Mouse (Mus musculus) intestine, embryonic 14.5 days (tissue): ENCODE data around the gene Olfr1046. TPM values are rescaled to one million over a fixed set of nuclear protein-coding genes. Genes with fewer than 3 reads are reported as not detected.
"Not testable (repeated sequence)": the region's sequence is repeated elsewhere in the genome, so short reads cannot be mapped to it uniquely, and the experiment has no call there.

Source experiments
- ATAC-seq: fragments of 200-750 bp; cut with Nextera tagmentation; replicated peaks from 2 replicates; pipeline ENCODE4 v1.8.0; 2017; ENCODE audit warnings: low read depth, moderate number of reproducible peaks, moderate TSS enrichment, moderate library complexity; ENCODE audit not compliant: low FRiP score, low TSS enrichment
- DNase-seq: peaks from one replicate; pipeline ENCODE4 v3.0.0-alpha.2; 2018; ENCODE audit warnings: low spot score
- H3K27ac ChIP-seq: fragments of 300-500 bp; sonication (generic); 2 replicates; pipeline ENCODE4 v1.5.1; 2014; ENCODE audit warnings: low read depth, mild to moderate bottlenecking, control low read depth
- H3K27me3 ChIP-seq: fragments of 300-500 bp; sonication (generic); replicated peaks from 2 replicates; pipeline ENCODE4 v1.6.1; 2014; ENCODE audit warnings: low read length, control low read depth; ENCODE audit not compliant: control insufficient read depth, insufficient read depth
- H3K36me3 ChIP-seq: fragments of 300-500 bp; sonication (generic); 2 replicates; pipeline ENCODE4 v1.6.1; 2014; ENCODE audit warnings: low read length, control low read depth; ENCODE audit not compliant: control insufficient read depth, insufficient read depth
- H3K4me1 ChIP-seq: fragments of 300-500 bp; sonication (generic); replicated peaks from 2 replicates; pipeline ENCODE4 v1.6.1; 2014; ENCODE audit warnings: low read length, control low read depth, mixed read lengths; ENCODE audit not compliant: control insufficient read depth, insufficient read depth
- H3K4me2 ChIP-seq: fragments of 300-500 bp; sonication (generic); 2 replicates; pipeline ENCODE4 v1.6.1; 2014; ENCODE audit warnings: low read length
- H3K4me3 ChIP-seq: fragments of 300-500 bp; sonication (generic); 2 replicates; pipeline ENCODE4 v1.5.1; 2014; ENCODE audit warnings: low read depth, low read length, control low read depth, mixed read lengths
- H3K9ac ChIP-seq: fragments of 300-500 bp; sonication (generic); 2 replicates; pipeline ENCODE4 v1.6.1; 2014; ENCODE audit warnings: mild to moderate bottlenecking, low read length
- H3K9me3 ChIP-seq: fragments of 300-500 bp; sonication (generic); 2 replicates; pipeline ENCODE4 v1.6.1; 2016; ENCODE audit warnings: low read length, control low read depth; ENCODE audit not compliant: control insufficient read depth
- WGBS: fragments of 180-500 bp; shearing (Covaris S2); extraction: QIAGEN DNeasy Blood & Tissue Kit; methylation state at CpG from one replicate; pipeline ENCODE4 v1.1.7; 2014; 5-methylcytosine and 5-hydroxymethylcytosine counted together
- polyA plus RNA-seq: library from polyadenylated mRNA; unstranded; fragments of >200 nt; fragmentation: Nextera tagmentation; extraction: Ambion mirVana; gene quantifications from 2 replicates; pipeline ENCODE4 v1.2.1, GENCODE M21; 2014

Olfr1046 gene
- not detected in 2 replicates for polyA plus RNA-seq

- Histone ChIP-seq H3K36me3 (no peaks in the 10 kb centered on the region), H3K9ac (no peak within 1 kb of the TSS), H3K9me3 (no peaks in the 10 kb centered on the region), H3K4me2 (no peak within 1 kb of the TSS), H3K27ac (no peak within 1 kb of the TSS), H3K4me3 (no peak within 1 kb of the TSS), H3K4me1 (no peaks in the 10 kb centered on the region), H3K27me3 (no peaks in the 10 kb centered on the region)
- WGBS: 70% methylated on average over 2 of the region's 2 CpGs
- ATAC-seq (no peak), DNase-seq (no peak)
These were observed at the start of gene Olfr1046 for GRCm38 (mm10) chr2:86219214-86219613. Gene Olfr1046, minus strand, starts transcription at chr2:86219314.

DNA sequence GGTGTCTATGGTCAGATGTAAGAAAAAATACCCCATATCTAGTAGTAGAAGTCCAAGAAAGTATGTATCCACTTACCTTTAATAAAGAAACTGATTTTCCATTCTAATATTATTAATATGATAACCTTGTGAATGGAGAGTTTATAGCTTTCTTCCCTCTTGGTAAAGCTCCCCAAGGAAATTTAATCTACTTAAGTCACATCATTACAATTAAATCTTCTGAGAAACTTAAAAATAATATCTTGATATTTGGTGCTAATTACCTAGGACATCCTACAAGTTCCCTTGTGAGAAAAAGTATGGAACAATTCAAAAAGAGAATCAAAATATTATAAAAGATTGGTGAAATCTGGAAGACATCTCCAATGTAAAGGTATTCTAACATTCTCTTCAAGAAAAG, 39.1 kb upstream of the Olfr1046 start, which contains the start of gene Olfr1049:
Olfr1049 (minus strand) TSS at position 101 of the 400 bp plus-strand sequence.
- not testable (repeated sequence) for H3K9me3 ChIP-seq, H3K27me3 ChIP-seq, H3K36me3 ChIP-seq, H3K9ac ChIP-seq, H3K27ac ChIP-seq, ATAC-seq, H3K4me1 ChIP-seq, DNase-seq, H3K4me3 ChIP-seq, H3K4me2 ChIP-seq

GRCm38 (mm10) chr2:86240189-86240588, 21.1 kb upstream of the Olfr1046 start, which contains the start of gene Olfr1048:
Gene Olfr1048, minus strand, starts transcription at chr2:86240289.
- no peak for ATAC-seq
- Histone ChIP-seq H3K27ac (no peak within 1 kb of the TSS), H3K36me3 (no peaks in the 10 kb centered on the region)

DNA sequence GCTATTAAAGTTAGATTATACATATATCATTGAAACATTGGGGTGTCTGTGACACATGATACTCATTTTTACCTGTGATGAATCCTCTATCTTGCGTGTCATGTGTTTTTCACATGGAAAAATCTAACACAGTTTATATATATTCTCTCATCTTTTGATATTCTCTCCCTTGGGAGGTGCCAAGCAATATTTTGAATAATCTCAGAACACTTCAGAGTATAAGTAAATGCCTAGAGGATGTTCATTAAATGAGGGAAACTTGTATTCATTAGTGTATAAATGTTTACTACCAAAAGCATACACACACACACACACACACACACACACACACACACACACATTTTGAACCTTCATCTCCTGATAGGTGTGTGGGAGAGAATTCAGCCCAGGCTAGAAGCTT, 12.2 kb upstream of the Olfr1046 start, which contains the start of gene Olfr1047:
Olfr1047 (minus strand) TSS at position 101 of the 400 bp plus-strand sequence.
- 91% methylated on average over 1 of the region's 1 CpGs for WGBS
- Histone ChIP-seq H3K4me3 (no peak within 1 kb of the TSS), H3K27me3 (no peaks in the 10 kb centered on the region), H3K36me3 (no peaks in the 10 kb centered on the region), H3K9ac (no peak within 1 kb of the TSS), H3K4me1 (no peaks in the 10 kb centered on the region), H3K4me2 (no peak within 1 kb of the TSS), H3K27ac (no peak within 1 kb of the TSS), H3K9me3 (no peaks in the 10 kb centered on the region)
- DNase-seq (no peak), ATAC-seq (no peak)

More at GRCm38 (mm10) chr2:86240189-86240588, 21.1 kb upstream of the Olfr1046 start, which contains the start of gene Olfr1048:
- H3K4me3 ChIP-seq: no peak within 1 kb of the TSS
- no peaks in the 10 kb centered on the region for H3K4me1 ChIP-seq
- H3K4me2 ChIP-seq: no peak within 1 kb of the TSS
- no peak for DNase-seq
- no peaks in the 10 kb centered on the region for H3K27me3 ChIP-seq
- H3K9ac ChIP-seq: no peak within 1 kb of the TSS
- H3K9me3 ChIP-seq: no peaks in the 10 kb centered on the region

DNA sequence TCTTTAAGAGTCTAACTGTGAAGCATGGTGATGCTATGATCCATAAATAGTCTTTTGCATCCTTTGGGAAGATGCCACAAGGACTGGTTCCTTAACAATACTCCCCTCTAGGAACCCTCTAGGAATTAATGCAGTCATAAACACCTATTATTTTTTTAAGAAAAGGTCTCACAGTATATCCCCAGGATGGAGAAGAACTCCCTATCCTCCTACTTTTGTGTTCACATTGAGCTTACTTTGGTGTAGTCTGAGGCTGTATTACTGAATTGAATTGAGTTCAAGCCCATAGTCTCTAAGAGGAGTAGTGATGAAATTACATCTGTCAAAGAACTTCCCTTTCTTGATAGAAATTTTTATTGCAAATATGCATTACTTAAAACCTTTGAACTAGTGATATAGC, 16.2 kb downstream of the Olfr1046 start, which contains the start of gene Olfr1045:
Olfr1045 (minus strand) TSS at position 101 of the 400 bp plus-strand sequence.
- no peak within 1 kb of the TSS for H3K4me2 ChIP-seq
- H3K36me3 ChIP-seq: no peaks in the 10 kb centered on the region
- no peaks in the 10 kb centered on the region for H3K9me3 ChIP-seq
- DNase-seq: no peak
- H3K27me3 ChIP-seq: no peaks in the 10 kb centered on the region
- H3K4me1 ChIP-seq: no peaks in the 10 kb centered on the region
- H3K27ac ChIP-seq: no peak within 1 kb of the TSS
- ATAC-seq: no peak
- H3K9ac ChIP-seq: no peak within 1 kb of the TSS
- no peak within 1 kb of the TSS for H3K4me3 ChIP-seq

- H3K4me1 ChIP-seq: no peaks in the 10 kb centered on the region
- 53% methylated on average over 1 of the region's 1 CpGs for WGBS
- H3K36me3 ChIP-seq: no peaks in the 10 kb centered on the region
- H3K27ac ChIP-seq: no peak overlapping the region
- no peak overlapping the region for H3K4me3 ChIP-seq
- H3K27me3 ChIP-seq: no peaks in the 10 kb centered on the region
- no peak overlapping the region for H3K4me2 ChIP-seq
- DNase-seq (no peak), ATAC-seq (no peak)
- H3K9me3 ChIP-seq: no peaks in the 10 kb centered on the region
- no peak overlapping the region for H3K9ac ChIP-seq
These were observed 23.3 kb downstream of the Olfr1046 start for GRCm38 (mm10) chr2:86195863-86196262.

DNA sequence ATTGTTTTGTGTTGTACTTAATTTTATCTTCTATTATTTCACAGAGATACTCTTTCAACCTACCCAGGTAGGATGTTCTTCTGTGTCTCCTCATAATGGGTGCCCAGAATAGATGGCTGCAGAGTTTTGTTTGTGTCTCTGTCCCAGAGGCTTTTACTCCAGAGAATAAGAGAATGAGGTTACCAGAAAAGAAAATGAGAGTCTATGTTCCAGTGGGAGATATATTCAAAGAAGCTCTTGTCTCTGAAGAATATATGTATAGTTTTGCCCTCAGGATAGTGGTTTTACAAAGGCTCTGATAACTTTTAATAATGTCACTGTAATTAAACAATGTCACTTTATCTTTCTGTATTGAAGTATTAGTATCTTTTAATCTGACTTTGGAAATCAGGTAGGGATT, 33.5 kb downstream of the Olfr1046 start, which contains the start of gene Olfr52:
Olfr52 (minus strand) TSS at position 101 of the 400 bp plus-strand sequence.
- no peaks in the 10 kb centered on the region for H3K27me3 ChIP-seq
- H3K9ac ChIP-seq: no peak within 1 kb of the TSS
- no peaks in the 10 kb centered on the region for H3K9me3 ChIP-seq
- H3K36me3 ChIP-seq: no peaks in the 10 kb centered on the region
- H3K4me2 ChIP-seq: no peak within 1 kb of the TSS
- no peak for DNase-seq
- no peak within 1 kb of the TSS for H3K4me3 ChIP-seq
- H3K27ac ChIP-seq: no peak within 1 kb of the TSS
- H3K4me1 ChIP-seq: no peaks in the 10 kb centered on the region
- no peak for ATAC-seq

GRCm38 (mm10) chr2:86179950-86180349, 39.2 kb downstream of the Olfr1046 start:
- no peak for ATAC-seq
- WGBS: 84% methylated on average over 3 of the region's 3 CpGs
- H3K36me3 ChIP-seq: no peaks in the 10 kb centered on the region
- H3K4me3 ChIP-seq: no peak overlapping the region
- no peaks in the 10 kb centered on the region for H3K27me3 ChIP-seq
- no peak for DNase-seq
- H3K27ac ChIP-seq: no peak overlapping the region
- H3K9ac ChIP-seq: no peak overlapping the region
- no peaks in the 10 kb centered on the region for H3K9me3 ChIP-seq
- no peaks in the 10 kb centered on the region for H3K4me1 ChIP-seq
- H3K4me2 ChIP-seq: no peak overlapping the region

- Histone ChIP-seq H3K4me1 (no peaks in the 10 kb centered on the region), H3K9me3 (no peaks in the 10 kb centered on the region)
These were observed 41.4 kb downstream of the Olfr1046 start, which contains the start of gene Olfr1044 for GRCm38 (mm10) chr2:86177720-86178119. Gene Olfr1044, minus strand, starts transcription at chr2:86177820.

More at GRCm38 (mm10) chr2:86177720-86178119, 41.4 kb downstream of the Olfr1046 start, which contains the start of gene Olfr1044:
- no peaks in the 10 kb centered on the region for H3K27me3 ChIP-seq
- H3K4me2 ChIP-seq: no peak within 1 kb of the TSS
- DNase-seq (no peak), ATAC-seq (no peak)
- H3K36me3 ChIP-seq: no peaks in the 10 kb centered on the region
- H3K9ac ChIP-seq: no peak within 1 kb of the TSS
- no peak within 1 kb of the TSS for H3K27ac ChIP-seq
- H3K4me3 ChIP-seq: no peak within 1 kb of the TSS
